Mouse (Mus musculus): Measurements from ENCODE around the gene Mgat4a. TPM values are rescaled to one million over a fixed set of nuclear protein-coding genes. Genes with fewer than 3 reads are reported as not detected.

The Mgat4a gene
- polyA plus RNA-seq (2015; fragmentation: Nextera tagmentation; extraction: Ambion mirVana), result 5.8 and 9.3 TPM in 2 replicates

DNA sequence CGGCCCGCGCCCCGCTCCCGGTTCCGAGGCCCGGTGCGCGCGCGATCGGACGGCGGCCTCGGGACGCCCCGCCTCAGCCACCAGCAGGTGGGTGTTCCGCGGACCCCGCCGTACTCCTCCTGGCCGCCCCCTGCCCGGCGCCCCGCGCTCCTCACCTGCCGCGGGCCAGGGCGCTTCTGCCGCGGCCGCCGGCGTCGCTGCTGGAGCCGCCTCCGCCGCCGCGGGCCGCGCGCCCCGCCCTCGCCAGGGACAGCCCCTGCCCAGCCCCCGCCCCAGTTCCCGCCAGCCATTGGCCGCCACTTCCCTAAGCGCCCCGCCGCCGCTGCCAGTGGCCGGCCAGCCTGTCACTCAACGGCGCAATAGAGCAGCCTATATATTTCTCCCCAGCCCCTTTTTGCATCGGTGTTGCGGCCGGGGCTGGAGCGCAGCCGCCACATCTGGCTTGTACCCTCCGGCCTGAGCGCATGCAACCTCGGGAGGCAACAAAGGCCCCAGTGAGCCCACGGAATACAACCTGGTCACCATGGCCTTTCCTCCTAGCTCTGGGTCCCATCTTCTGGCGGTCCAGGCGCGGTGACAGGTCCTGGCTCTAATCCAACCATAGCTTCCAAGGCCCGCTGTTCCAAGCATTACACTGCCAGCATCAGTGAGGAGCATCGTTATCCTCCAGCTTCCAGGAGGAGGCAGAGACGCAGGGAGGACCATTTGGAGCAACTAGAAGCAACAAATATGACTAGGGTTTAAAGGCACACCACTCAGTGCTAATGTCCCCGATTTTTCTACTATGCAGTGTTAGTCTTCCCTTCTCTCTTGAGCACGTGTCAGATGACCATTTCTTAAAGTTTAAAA, at the start of gene Mgat4a:
Gene Mgat4a (minus strand): TSS at position 207 of the 849 bp plus-strand sequence.
- Histone ChIP-seq H3K4me3 (replicated peaks; ENCODE audit: low read length) (peak within 1 kb of the TSS; percentile 82), H3K9ac (replicated peaks; ENCODE audit: low read depth, low read length) (peak within 1 kb of the TSS; percentile 81), H3K4me1 (replicated peaks; ENCODE audit: control insufficient read depth, insufficient read depth, low read length) (peaks cover 8% of the 10 kb centered on the region), H3K36me3 (ENCODE audit: control insufficient read depth, insufficient read depth) (no peaks in the 10 kb centered on the region), H3K27ac (ENCODE audit: low read length) (peak within 1 kb of the TSS; percentile 82), H3K9me3 (ENCODE audit: control insufficient read depth, low read length) (no peaks in the 10 kb centered on the region), H3K27me3 (replicated peaks; ENCODE audit: control insufficient read depth, insufficient read depth, low read length) (peaks cover 8% of the 10 kb centered on the region; the same call in 1 of the 2 replicates), H3K4me2 (ENCODE audit: low read length) (peak within 1 kb of the TSS; percentile 73)
- ATAC-seq, result peak; percentile 100
- under 1% methylated on average over 61 of the region's 72 CpGs for WGBS

DNA sequence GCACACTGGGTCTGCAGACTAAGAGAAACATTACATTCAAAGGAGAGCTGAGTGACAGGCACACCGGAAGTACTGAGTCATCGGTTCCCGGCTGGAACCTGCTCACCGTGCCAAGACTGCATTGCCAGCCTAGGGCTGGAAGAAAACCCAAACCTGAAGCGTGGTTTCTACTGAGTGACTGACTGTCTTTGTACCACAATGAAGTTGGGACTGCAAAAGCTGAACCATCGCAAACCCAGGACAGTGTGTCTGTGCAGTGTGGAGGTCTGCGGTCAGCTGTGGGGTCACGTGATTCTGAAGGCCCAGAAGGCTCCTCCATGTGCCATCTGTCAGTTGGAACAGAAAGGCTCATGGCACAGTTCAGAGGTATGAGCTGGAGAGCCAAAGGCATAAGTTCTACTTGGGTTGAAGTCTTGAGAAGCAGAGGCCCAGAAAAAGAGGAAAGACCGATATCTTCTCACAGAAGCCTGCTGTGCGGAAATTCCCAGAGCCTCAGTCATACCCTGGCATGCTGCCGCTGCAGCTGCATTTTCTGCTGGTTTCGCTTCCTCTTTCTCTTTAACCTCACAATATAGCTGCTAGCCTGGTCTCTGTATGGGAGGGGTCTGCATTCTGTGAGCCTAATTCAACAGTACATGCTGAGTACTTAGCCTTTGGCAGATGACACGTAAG, 45.1 kb upstream of the Mgat4a start:
- Histone ChIP-seq H3K4me1 (replicated peaks; ENCODE audit: control insufficient read depth, insufficient read depth, low read length) (no peaks in the 10 kb centered on the region; the same call in 1 of the 2 replicates), H3K4me3 (replicated peaks; ENCODE audit: low read length) (no peak overlapping the region), H3K9me3 (ENCODE audit: control insufficient read depth, low read length) (no peaks in the 10 kb centered on the region), H3K27me3 (replicated peaks; ENCODE audit: control insufficient read depth, insufficient read depth, low read length) (no peaks in the 10 kb centered on the region), H3K4me2 (ENCODE audit: low read length) (no peak overlapping the region), H3K9ac (replicated peaks; ENCODE audit: low read depth, low read length) (no peak overlapping the region), H3K36me3 (ENCODE audit: control insufficient read depth, insufficient read depth) (no peaks in the 10 kb centered on the region), H3K27ac (ENCODE audit: low read length) (no peak overlapping the region)
- 81% methylated on average over 13 of the region's 13 CpGs for WGBS
- ATAC-seq, result no peak

DNA sequence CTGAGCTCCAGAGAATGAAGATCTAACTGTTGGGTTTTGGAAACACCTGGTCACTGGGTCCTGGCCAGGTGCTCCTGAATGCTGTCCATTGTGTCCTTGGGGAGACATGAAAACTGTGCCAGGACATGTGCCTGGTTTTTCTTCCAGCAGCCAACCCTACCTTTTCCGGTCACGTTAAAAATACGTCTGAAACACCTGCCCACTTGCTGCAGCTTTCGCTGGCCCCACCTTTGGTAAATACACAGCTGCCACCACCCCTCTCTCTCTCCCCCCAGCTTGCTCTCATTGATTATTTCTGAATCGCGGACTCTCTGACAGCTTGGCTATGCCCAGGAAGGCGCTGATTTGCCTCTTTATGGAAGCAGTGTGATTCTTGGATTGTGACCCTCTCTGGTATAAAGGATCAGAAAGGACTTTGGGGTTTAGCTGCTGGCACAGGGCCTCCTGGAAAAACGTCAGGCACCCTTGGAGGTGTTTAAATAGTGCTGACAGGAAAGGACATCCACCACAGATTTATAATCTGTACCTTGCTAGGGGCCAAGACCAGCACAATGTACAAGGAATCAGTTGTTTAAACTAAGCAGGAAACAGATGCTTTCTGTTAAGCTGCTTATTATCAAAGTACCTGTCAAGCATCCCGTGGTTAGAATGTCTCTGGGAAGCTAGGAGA, 43.1 kb upstream of the Mgat4a start:
- Histone ChIP-seq H3K4me3 (replicated peaks; ENCODE audit: low read length) (no peak overlapping the region), H3K36me3 (ENCODE audit: control insufficient read depth, insufficient read depth) (no peaks in the 10 kb centered on the region), H3K9ac (replicated peaks; ENCODE audit: low read depth, low read length) (no peak overlapping the region), H3K9me3 (ENCODE audit: control insufficient read depth, low read length) (no peaks in the 10 kb centered on the region), H3K4me1 (replicated peaks; ENCODE audit: control insufficient read depth, insufficient read depth, low read length) (no peaks in the 10 kb centered on the region; the same call in 1 of the 2 replicates), H3K27me3 (replicated peaks; ENCODE audit: control insufficient read depth, insufficient read depth, low read length) (no peaks in the 10 kb centered on the region), H3K27ac (ENCODE audit: low read length) (no peak overlapping the region), H3K4me2 (ENCODE audit: low read length) (no peak overlapping the region)
- ATAC-seq, result no peak
- WGBS, result 70% methylated on average over 9 of the region's 9 CpGs

DNA sequence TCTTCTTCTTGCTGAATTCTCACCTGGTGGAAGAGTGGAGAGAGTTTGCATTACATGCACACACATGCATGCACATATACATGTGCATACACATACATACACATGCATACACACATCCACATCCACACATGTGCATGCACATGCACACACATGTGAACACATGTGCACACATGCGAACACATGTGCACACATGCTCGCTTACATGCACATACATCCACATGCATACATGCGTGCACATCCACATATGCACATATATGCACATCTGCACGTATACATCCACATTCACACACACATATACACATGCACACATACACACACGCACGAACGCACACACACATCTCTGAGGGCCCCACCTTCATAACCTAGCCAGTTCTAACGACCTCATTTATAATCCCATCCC, 42.4 kb upstream of the Mgat4a start:
- no peak overlapping the region for H3K9ac ChIP-seq (replicated peaks; ENCODE audit: low read depth, low read length)
- H3K4me3 ChIP-seq (replicated peaks; ENCODE audit: low read length), result no peak overlapping the region
- WGBS, result 91% methylated on average over 8 of the region's 8 CpGs
- no peaks in the 10 kb centered on the region; the same call in 1 of the 2 replicates for H3K4me1 ChIP-seq (replicated peaks; ENCODE audit: control insufficient read depth, insufficient read depth, low read length)
- no peaks in the 10 kb centered on the region for H3K36me3 ChIP-seq (ENCODE audit: control insufficient read depth, insufficient read depth)
- H3K27me3 ChIP-seq (replicated peaks; ENCODE audit: control insufficient read depth, insufficient read depth, low read length), result no peaks in the 10 kb centered on the region
- H3K27ac ChIP-seq (ENCODE audit: low read length), result no peak overlapping the region
- ATAC-seq, result no peak
- no peaks in the 10 kb centered on the region for H3K9me3 ChIP-seq (ENCODE audit: control insufficient read depth, low read length)
- H3K4me2 ChIP-seq (ENCODE audit: low read length), result no peak overlapping the region

DNA sequence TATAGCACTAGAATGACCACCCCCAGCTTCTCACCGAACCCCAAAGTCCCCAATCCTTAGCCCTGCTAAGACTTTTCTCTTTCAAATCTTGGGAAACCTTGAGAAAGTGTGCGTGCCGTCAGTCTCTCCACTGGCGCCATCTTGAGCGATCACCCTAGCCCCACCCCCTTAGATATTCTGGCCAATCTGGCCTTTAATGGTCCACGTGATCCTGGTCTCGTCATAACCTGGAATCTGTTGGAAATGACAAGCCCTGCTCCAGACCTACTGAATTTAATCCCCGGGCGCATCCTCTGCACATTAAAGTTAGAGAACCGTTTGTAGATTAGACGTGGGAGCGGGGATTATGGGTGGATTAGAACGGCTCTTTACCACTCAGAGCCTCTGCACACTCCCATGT, 38.9 kb upstream of the Mgat4a start:
- WGBS, result 92% methylated on average over 13 of the region's 13 CpGs
- no peaks in the 10 kb centered on the region for H3K36me3 ChIP-seq (ENCODE audit: control insufficient read depth, insufficient read depth)
- H3K4me2 ChIP-seq (ENCODE audit: low read length), result no peak overlapping the region

DNA sequence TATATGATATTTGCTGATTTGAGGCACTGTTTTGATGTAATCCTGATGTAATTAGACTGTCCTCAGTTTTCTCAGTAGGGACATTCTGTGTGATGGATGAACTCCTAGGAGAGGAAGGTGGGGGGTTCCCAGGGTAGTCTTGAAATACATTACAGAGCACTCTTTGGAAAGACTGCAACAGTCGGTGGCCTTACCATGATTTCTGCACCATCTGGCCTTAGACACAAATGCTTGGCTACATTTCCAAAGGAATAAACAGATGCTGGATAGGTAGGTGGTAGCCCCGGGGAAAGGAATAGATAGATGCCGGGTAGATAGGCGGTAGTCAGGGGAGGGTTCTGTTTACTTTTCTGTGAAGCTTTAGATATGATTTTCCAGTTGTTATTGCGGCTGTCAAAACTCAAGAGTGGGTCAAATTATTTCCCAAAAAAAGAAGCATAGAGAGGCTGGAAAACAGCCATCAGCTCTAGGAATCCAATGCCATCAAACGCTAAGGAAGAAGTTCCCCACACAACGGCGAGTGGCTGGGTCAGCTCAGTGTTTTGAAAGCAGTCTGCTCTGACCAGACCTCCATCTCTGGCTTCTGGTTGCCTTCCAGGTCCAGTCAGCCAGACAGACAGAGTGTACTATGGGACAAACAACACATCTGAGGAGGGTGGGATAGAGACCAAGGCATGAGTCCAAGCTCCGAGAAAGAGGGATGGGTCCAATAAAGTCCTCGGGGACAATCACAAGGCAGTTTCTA, 31.9 kb upstream of the Mgat4a start:
- Histone ChIP-seq H3K36me3 (ENCODE audit: control insufficient read depth, insufficient read depth) (no peaks in the 10 kb centered on the region), H3K27me3 (replicated peaks; ENCODE audit: control insufficient read depth, insufficient read depth, low read length) (no peaks in the 10 kb centered on the region; the same call in 1 of the 2 replicates), H3K9ac (replicated peaks; ENCODE audit: low read depth, low read length) (no peak overlapping the region), H3K27ac (ENCODE audit: low read length) (no peak overlapping the region), H3K9me3 (ENCODE audit: control insufficient read depth, low read length) (no peaks in the 10 kb centered on the region), H3K4me2 (ENCODE audit: low read length) (no peak overlapping the region), H3K4me1 (replicated peaks; ENCODE audit: control insufficient read depth, insufficient read depth, low read length) (no peaks in the 10 kb centered on the region), H3K4me3 (replicated peaks; ENCODE audit: low read length) (no peak overlapping the region)
- WGBS, result 83% methylated on average over 10 of the region's 10 CpGs
- ATAC-seq, result no peak

More for the DNA sequence above, 38.9 kb upstream of the Mgat4a start:
- no peak for ATAC-seq
- Histone ChIP-seq H3K9me3 (ENCODE audit: control insufficient read depth, low read length) (no peaks in the 10 kb centered on the region), H3K9ac (replicated peaks; ENCODE audit: low read depth, low read length) (no peak overlapping the region), H3K27ac (ENCODE audit: low read length) (no peak overlapping the region), H3K27me3 (replicated peaks; ENCODE audit: control insufficient read depth, insufficient read depth, low read length) (no peaks in the 10 kb centered on the region), H3K4me1 (replicated peaks; ENCODE audit: control insufficient read depth, insufficient read depth, low read length) (no peaks in the 10 kb centered on the region), H3K4me3 (replicated peaks; ENCODE audit: low read length) (no peak overlapping the region)

DNA sequence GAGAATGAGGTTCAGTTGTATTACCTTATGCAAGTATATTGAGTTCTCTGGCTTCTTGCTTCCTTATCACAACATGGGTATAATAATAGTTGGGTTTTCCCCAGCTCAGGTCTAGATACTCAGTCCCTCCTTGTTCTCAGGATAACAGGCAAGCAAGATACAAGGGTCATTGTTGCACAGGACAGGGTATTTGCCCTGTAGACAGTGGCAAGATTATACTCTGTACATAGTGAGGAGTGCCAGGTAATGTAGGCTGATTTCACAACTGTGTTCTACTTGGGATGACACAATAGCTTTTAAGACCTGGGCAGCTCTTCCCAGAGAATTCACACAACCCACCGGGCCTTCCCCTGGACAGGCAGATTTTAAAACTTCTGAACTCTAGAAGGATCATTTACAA, 27.6 kb upstream of the Mgat4a start:
- H3K9ac ChIP-seq (replicated peaks; ENCODE audit: low read depth, low read length), result no peak overlapping the region
- H3K36me3 ChIP-seq (ENCODE audit: control insufficient read depth, insufficient read depth), result no peaks in the 10 kb centered on the region
- no peaks in the 10 kb centered on the region for H3K9me3 ChIP-seq (ENCODE audit: control insufficient read depth, low read length)
- H3K27me3 ChIP-seq (replicated peaks; ENCODE audit: control insufficient read depth, insufficient read depth, low read length), result no peaks in the 10 kb centered on the region; the same call in 1 of the 2 replicates
- no peak overlapping the region for H3K27ac ChIP-seq (ENCODE audit: low read length)
- WGBS, result 97% methylated on average over 1 of the region's 1 CpGs
- ATAC-seq, result no peak
- H3K4me2 ChIP-seq (ENCODE audit: low read length), result no peak overlapping the region
- H3K4me3 ChIP-seq (replicated peaks; ENCODE audit: low read length), result no peak overlapping the region
- H3K4me1 ChIP-seq (replicated peaks; ENCODE audit: control insufficient read depth, insufficient read depth, low read length), result no peaks in the 10 kb centered on the region

DNA sequence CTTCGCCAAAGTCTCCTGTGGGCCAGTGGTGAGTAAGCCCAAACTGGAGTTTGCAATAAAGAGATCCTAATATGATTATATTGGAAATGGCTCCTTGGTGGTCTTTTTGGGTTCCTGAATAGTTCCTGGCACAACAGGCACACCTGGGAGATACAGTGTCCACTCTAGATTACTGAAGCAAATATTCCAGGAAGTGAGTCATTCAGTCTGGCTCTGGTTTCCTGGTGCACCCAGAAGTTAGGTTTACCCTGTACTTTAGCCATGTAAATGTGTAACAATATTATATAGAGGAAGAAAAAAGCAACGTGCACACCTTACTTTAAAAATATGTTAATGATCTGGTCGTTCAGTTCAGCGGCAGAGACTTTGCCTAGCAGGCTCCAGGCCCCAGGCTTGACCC, 25.9 kb upstream of the Mgat4a start:
- no peaks in the 10 kb centered on the region; the same call in 1 of the 2 replicates for H3K27me3 ChIP-seq (replicated peaks; ENCODE audit: control insufficient read depth, insufficient read depth, low read length)
- WGBS, result 83% methylated on average over 4 of the region's 4 CpGs
- no peak overlapping the region for H3K4me3 ChIP-seq (replicated peaks; ENCODE audit: low read length)
- no peak overlapping the region for H3K4me2 ChIP-seq (ENCODE audit: low read length)
- no peaks in the 10 kb centered on the region for H3K9me3 ChIP-seq (ENCODE audit: control insufficient read depth, low read length)
- ATAC-seq, result no peak
- no peak overlapping the region for H3K9ac ChIP-seq (replicated peaks; ENCODE audit: low read depth, low read length)
- no peaks in the 10 kb centered on the region for H3K4me1 ChIP-seq (replicated peaks; ENCODE audit: control insufficient read depth, insufficient read depth, low read length)
- no peaks in the 10 kb centered on the region for H3K36me3 ChIP-seq (ENCODE audit: control insufficient read depth, insufficient read depth)
- H3K27ac ChIP-seq (ENCODE audit: low read length), result no peak overlapping the region
